Mouse (Mus musculus): ENCODE data around the gene Deup1.
"Not testable (repeated sequence)": the region's sequence is repeated elsewhere in the genome, so short reads cannot be mapped to it uniquely, and the experiment has no call there.

The Deup1 gene

GRCm38 (mm10) chr9:15587157-15587854 is 40.4 kb downstream of the Deup1 start:
- peak; percentile 32 for DNase-seq

DNA sequence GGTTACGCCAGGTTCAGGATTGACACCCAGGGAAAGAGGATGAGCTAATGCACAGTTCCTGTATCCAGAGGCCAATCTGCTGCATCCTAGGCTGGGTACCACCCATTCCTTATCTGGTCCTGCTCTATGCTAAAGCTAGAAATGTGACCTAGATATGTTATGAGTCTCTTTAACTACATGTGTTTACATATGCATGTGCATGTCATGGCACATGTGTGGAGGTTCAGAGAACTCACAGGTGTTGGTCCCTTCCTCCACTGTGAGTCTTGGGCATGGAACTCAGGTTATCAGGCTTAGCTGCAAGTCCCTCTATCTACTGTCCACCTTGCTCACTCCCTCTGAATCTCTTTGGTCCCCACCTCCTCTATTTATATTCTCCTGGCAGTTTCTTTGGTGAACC is 41.8 kb downstream of the Deup1 start:
- no peak for DNase-seq

DNA sequence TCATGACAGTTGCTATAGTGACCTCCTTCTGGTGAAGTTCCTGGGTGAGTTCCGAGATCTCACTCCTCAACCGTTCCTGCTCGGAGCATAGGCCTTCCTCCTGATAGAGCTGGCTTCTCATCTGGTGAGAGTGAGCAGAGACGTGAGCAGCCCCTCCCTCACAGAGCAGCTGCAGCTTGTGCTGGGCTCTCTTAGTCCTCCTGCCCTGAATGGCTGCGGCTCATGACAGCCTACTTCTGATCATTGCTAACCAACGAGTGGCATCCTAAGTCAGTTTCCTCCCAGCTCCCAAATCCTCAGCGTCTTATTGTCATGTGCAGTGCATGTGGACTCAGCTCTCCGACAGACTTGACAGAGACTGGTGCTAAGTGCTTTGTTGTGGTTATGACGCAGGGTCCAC is 43.5 kb downstream of the Deup1 start:
- DNase-seq, result no peak

- no peak for DNase-seq
Observed at GRCm38 (mm10) chr9:15582026-15582425, 45.7 kb downstream of the Deup1 start.

- DNase-seq, result peak; percentile 52
Observed at GRCm38 (mm10) chr9:15580176-15580575, 47.6 kb downstream of the Deup1 start.

GRCm38 (mm10) chr9:15578946-15579345 is 48.8 kb downstream of the Deup1 start:
- no peak for DNase-seq

GRCm38 (mm10) chr9:15578427-15578826 is 49.3 kb downstream of the Deup1 start:
- no peak for DNase-seq

GRCm38 (mm10) chr9:15574750-15575454 is 52.8 kb downstream of the Deup1 start:
- DNase-seq, result no peak

DNA sequence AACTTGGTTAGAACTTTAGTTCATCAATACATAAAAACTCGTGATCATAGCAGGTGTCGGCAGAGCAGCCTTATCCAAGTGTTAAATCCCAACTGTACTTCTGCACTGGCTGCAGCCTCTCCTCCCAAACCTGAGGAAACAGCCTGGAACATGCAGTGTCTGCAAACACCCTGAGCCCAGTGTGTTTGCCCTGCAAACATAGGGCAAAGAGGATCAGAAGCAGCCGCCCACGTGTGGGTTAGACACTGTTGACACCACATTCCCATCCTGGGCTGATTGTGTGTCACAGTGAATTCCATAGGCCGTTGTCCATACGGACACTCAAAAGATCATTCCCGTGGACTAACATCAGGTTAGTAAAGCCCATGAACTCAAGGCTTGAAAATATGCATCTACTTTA is 65.4 kb downstream of the Deup1 start:
- DNase-seq, result no peak

GRCm38 (mm10) chr9:15560451-15560850 is 67.3 kb downstream of the Deup1 start:
- DNase-seq, result no peak

DNA sequence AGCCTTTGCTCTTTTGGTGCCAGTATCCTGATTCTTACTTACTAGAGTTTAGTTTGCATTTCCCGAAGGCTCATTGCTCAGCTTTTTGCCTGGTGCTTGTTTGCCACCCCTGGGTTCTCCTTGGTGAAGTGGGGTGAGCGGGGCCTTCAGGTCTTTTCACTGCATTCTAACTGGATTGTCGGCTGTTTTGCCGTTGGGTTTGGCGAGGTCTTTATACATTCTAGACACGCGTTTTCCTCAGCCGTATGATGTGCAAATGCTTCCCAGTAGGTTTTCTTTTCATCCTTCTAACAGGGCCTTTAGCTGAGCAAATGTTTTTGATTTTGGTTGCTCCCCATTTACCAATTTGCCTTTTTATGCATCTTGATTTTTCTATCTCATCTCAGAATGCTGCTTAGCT is 74.4 kb downstream of the Deup1 start:
- DNase-seq, result no peak

DNA sequence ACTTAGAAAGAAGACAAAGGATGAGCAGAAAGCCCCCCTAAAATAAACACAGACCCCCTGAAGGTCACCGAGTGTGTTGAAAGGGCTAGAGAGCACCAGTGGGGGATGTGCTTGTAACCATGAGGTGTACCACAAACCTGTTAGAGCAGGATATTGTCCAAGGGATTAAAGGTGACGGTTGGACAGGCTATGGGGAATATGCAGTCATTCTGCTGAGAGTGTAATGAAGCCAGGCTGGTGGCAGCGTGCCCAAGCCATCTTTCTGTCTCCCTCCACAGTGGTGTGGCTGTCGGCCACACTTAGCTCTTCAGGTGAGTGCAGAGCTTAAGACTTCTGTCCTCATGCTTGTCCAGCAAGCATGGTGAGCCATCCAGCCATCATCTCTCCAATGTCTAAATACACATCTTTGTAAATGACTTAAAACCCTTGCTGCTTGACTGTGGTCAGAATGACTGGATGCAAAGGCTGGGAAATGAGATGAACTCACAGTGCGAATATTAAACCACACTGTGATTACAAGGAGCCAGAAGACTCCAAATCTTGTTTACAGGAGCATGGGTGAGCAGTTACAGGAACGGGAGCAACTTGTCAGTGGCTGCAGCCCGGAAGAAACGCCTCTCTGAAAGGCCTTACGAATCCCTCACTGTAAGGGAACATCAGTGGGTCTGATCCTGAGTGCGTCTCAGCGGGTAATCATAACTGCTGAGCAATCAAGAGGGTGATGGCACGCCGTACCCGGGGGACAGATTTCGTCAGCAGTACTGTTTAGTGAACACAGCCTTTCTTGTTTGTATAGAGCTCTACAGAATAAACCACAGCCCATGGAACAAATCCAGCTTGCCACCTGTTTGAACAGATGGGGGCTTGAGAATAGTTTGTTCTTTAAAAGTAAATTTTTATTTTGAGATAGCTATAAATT is 75.5 kb downstream of the Deup1 start:
- no peak for DNase-seq

- DNase-seq, result not testable (repeated sequence)
Observed at GRCm38 (mm10) chr9:15551073-15551472, 76.7 kb downstream of the Deup1 start.

- no peak for DNase-seq
Observed at GRCm38 (mm10) chr9:15550461-15550961, 77.2 kb downstream of the Deup1 start.

DNA sequence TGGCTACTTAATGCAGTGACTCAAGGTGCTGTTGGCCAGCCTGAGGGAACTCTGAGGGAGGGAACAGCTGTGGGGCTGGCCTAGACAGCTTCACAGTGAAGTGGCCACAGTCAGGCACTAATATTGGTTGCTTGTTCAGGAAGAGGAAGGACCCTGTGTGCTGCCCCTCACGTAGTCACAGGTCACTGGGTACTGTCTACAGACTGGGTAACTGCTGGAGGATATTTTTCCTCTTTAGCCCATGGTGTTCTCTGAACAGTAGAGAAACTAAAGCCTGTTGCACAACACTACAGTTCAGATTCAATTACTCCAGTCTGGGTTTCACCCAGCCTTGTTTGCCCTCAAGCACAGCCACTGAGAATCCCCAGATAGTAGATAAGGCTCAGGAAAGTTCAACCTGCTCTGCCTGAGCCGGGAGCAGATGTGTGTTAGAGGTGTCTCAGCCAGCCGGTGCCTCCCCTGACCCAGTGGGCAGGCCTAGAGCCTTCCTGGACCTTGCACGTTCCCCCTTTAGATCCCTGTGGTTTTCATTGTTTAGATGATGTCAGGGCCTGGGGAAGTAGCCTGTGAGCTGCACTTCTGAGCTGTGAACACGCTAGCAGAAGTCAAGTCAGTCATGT is 85.9 kb downstream of the Deup1 start:
- DNase-seq, result no peak

DNA sequence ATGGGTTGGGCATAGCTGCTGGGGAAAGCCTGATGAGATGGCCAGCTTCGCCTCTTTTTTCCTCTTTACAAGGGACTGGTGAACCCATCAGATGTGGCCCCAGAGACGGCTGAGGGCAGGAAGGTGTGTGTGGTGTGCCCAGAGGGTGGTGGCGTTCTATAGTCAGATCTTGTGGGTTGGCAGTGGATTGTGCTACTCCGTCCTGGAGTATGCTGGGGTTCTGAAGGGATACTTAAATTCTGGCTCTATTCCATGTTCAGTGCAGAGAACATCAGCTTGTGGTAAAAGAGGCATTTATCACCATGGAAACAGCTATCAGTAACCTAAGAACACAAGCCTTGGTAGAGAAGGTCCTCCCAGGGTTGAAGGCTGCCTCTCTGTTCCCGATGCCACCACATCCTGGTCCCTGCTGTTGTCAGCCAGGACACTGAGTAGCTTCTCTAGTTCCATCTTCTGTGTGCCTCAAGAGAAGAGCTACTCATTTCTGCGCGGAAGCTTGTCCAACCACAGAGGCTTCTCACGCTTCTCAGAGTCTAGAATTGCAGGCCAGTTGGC is 88.7 kb downstream of the Deup1 start:
- DNase-seq, result no peak

DNA sequence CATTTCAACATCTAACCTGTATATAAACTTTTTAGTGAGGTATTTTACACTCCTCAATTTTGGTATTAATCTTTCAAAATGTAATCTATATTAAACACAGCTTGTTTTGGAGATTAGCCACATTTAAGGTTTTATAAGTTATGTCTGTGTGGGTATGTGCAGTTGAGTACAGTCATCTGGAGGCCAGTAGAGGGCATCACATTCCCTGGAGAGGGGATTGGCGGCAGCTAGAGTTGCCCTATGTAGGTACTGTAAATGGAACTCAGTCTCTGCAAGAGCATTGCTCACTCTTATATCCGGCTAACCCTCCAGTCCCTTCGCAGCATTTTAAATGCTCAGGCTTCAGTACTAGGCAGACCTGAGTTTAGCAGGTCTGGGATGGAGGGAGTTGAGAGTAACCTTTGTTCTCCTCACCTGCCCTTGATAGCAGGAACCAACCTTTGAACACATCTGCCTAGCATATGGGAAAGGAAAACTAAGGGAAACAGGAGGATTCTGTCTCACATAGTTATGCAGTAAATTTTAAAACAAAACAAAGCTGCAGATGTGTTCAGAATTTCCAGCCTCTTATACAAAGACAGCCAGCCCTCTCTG is 90.2 kb downstream of the Deup1 start:
- no peak for DNase-seq

DNA sequence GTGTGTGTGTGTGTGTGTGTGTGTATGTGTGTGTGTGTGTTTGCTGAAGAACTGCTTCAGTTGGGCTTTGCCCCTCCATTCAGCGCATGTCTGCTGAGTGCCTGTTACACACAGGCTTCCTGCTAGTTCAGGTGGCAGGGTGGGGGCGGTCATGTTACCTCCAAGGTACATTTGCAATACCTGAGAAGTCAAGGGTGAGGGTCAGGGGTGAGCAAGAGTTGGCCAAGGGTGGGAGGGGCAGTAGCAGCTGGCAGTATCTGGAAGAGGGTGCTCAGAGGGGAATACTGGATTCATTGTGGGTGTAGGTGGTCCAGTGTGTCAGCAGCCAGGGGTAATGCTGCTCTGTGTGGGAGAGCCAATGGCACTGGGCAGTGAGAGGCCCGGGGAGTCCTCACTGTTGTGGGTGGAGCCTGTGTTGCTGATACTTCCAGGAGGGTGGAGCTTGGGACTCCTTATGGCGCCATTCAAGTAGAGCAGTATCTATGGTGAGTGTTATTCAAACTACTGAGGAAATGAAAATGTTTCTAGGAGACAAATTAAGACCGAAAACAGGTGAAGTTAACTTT is 90.8 kb downstream of the Deup1 start:
- no peak for DNase-seq

DNA sequence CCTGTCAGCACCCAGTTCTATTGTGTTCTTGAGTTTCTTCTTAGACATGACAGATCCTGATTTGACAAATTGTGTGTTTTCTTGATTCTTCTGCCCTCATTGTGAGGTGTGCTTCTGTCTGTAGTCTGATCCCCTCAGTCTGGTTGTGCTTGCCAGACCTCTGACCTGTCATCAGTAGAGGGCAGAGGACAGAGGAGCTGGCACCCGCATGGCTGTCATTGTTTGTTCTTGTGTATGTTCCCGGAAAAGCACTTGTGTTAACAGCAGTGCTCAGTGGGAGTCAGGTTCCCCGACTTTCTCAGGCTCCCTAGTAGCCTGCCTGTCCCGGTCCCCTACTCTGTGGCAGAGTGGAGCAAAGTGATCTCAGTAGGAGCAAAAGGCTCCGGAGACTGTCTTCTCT is 92.3 kb downstream of the Deup1 start:
- DNase-seq, result no peak

GRCm38 (mm10) chr9:15534110-15534509 is 93.6 kb downstream of the Deup1 start:
- DNase-seq, result no peak

DNA sequence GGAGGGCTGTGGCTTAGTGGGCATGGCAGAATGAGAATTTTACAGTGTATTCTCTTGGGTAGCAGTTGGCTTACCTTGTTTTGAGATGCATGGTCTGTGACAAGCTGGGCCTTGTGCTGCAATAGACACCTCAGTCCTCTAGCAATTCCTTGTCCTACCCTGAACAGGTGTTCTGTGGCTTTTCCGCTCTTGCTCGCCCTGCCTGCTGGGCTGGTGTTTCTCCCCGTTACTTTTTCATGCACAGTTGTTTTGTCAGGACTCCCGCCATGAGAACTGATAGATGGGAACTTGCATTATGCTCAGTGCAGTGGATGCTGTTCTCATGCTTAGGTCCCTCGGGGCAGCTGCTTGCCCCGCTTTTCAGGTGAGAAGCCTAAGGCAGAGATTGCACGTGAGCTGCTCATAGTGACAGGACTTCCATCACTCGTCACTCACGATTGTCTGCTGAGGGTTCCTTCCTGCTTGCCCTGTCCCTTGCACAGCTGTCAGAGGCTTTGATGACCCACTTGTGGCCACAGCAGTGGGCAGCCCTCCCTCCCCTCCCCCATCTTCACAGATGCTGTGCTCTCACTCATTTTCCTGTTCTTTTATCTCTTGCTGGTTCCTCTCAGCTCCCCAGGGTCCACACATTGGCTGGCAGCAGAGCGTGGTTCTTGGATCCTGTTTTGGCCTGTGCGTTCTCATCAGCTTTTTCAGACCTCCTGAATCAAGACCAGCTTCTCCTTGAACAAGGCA is 94.2 kb downstream of the Deup1 start:
- DNase-seq, result peak; percentile 54

Data from thymus, postnatal 14 days (tissue).